Mouse (Mus musculus): ENCODE measurements around the gene Reep3. TPM values are rescaled to one million over a fixed set of nuclear protein-coding genes. Genes with fewer than 3 reads are reported as not detected.

The Reep3 gene
- polyA plus RNA-seq, 1 experiment from 2014 or later = 29.3 TPM

DNA sequence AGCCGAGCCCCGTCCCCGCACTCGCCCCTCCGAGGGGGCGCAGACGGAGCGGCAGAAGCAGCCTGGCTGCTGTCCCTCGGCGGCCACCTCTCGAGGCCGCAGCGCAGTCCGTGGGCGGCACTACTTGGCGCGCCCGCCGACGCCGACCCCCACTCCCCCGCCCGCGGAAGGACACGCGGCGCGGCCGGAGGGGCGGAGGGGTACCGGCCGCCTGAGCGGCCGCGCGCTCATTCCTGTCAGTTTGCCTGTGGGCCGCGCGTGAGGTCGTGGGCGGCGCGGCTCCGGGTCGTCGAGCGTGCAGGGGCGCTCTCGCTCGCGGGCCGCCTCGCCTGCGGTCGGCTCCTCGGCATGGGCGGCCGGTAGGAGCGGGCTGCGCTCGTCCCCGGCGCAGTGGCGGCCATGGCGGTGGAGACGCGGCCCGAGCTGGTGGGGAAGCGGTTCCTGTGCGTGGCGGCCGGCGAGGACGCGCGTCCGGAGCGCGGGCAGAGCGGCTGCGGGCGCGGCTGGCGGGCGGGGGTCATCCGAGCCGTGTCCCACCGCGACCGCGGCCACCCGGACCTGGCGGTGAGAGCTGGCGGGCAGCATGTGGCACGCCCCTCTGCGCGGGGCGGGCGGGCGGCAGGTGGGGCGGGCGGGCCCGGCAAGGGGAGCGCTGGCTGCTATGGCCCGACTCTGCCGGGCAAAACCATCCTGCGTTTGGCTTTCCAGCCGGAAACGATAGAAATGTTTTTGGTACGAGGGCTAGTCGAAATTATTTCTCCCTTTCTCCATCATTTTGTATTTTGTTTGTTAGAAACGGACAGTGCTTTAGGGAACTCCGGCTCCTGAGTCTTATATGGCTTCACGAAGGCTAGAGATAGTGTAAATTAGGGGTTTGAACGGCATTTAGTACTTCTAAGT, 30.4 kb upstream of the Reep3 start:
- Histone ChIP-seq H3K4me1 (ENCODE audit: control insufficient read depth, insufficient read depth, low read length) (no peaks in the 10 kb centered on the region), H3K27ac (replicated peaks; ENCODE audit: low read depth, low read length) (peak overlapping the region; percentile 35; the same call in 1 of the 2 replicates), H3K27me3 (ENCODE audit: control insufficient read depth, insufficient read depth, low read length) (no peaks in the 10 kb centered on the region), H3K9me3 (replicated peaks; ENCODE audit: control insufficient read depth, low read length) (no peaks in the 10 kb centered on the region), H3K4me2 (ENCODE audit: low read depth, low read length) (peak overlapping the region; percentile 100), H3K4me3 (ENCODE audit: low read depth, low read length) (peak overlapping the region; percentile 85), H3K9ac (replicated peaks; ENCODE audit: low read length) (peak overlapping the region; percentile 79), H3K36me3 (replicated peaks; ENCODE audit: control insufficient read depth, insufficient read depth, low read depth, low read length) (no peaks in the 10 kb centered on the region)
- WGBS = 2% methylated on average over 96 of the region's 115 CpGs
- ATAC-seq (replicated peaks; ENCODE audit: insufficient number of reproducible peaks, low FRiP score, low TSS enrichment, low read depth) (peak; percentile 77), DNase-seq (ENCODE audit: low spot score) (peak; percentile 68)

DNA sequence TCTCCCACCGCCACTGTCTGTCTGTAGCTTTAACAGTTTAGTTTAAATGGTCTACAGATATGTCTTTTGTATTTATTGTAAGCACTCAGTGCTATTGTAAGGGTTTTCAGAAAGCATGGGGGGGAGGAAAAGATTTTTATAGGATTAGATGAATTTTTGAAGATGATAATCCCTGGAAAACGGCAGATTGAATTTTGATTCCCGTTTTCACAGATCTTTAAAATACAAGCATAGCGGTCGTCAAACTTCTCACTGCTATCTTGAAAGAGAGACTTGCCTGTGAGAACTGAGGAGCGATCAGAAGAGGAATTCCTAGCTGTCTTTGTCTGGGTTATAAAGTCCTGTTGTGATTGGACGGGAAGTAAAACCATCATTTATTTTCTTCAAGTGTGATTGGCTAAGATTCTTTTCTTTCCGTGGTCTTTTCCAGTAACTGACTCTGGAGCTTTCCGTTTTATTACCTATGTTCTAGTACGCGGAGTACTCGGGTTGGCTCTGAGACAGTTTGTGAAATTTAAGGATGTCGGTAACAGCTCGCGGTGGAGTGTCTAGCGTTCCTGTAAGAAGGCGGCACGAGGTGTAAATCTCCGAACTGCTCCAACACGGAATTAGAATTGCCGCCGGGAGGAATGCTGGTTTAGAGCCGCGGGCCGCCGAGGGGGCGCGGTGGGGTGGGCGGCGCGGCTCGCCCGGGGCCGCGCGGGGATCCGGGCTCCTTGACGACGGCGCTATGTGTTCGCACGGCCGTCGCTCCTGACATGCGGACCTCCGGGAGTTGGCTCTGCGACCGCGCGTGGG, 29.5 kb upstream of the Reep3 start:
- under 1% methylated on average over 50 of the region's 50 CpGs for WGBS
- ATAC-seq (replicated peaks; ENCODE audit: insufficient number of reproducible peaks, low FRiP score, low TSS enrichment, low read depth) = 0 out of 2 replicates have a peak, but pooled peaks have one; percentile 53
- no peaks in the 10 kb centered on the region for H3K27me3 ChIP-seq (ENCODE audit: control insufficient read depth, insufficient read depth, low read length)
- peak overlapping the region; percentile 35; the same call in 1 of the 2 replicates for H3K27ac ChIP-seq (replicated peaks; ENCODE audit: low read depth, low read length)
- peak; percentile 69 for DNase-seq (ENCODE audit: low spot score)
- peak overlapping the region; percentile 85 for H3K4me3 ChIP-seq (ENCODE audit: low read depth, low read length)
- H3K36me3 ChIP-seq (replicated peaks; ENCODE audit: control insufficient read depth, insufficient read depth, low read depth, low read length) = no peaks in the 10 kb centered on the region
- peak overlapping the region; percentile 100 for H3K4me2 ChIP-seq (ENCODE audit: low read depth, low read length)
- peak overlapping the region; percentile 79 for H3K9ac ChIP-seq (replicated peaks; ENCODE audit: low read length)
- H3K9me3 ChIP-seq (replicated peaks; ENCODE audit: control insufficient read depth, low read length) = no peaks in the 10 kb centered on the region
- H3K4me1 ChIP-seq (ENCODE audit: control insufficient read depth, insufficient read depth, low read length) = no peaks in the 10 kb centered on the region

DNA sequence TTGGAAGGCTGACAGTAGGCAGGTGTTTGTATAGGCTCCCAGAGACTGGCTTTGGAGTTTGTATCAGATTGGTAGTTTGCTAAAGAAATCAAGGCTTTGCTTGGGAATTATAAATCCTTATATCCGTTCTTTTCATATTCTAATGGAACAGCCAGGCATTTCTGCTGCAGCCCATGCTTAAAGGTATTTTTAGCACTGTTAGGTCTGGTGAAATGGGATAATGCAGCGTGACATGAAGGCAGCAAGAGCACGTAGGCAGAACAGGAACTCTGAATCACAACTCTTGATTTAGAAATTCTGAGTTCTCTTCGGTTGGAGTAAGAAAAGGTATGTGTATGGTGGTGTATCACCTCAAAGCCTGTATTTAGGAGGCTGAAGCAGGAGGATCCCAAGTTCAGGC, 27.4 kb upstream of the Reep3 start:
- no peaks in the 10 kb centered on the region for H3K9me3 ChIP-seq (replicated peaks; ENCODE audit: control insufficient read depth, low read length)
- no peak for DNase-seq (ENCODE audit: low spot score)
- 79% methylated on average over 4 of the region's 4 CpGs for WGBS
- H3K36me3 ChIP-seq (replicated peaks; ENCODE audit: control insufficient read depth, insufficient read depth, low read depth, low read length) = no peaks in the 10 kb centered on the region
- ATAC-seq (replicated peaks; ENCODE audit: insufficient number of reproducible peaks, low FRiP score, low TSS enrichment, low read depth) = no peak
- no peak overlapping the region for H3K27ac ChIP-seq (replicated peaks; ENCODE audit: low read depth, low read length)
- no peak overlapping the region for H3K9ac ChIP-seq (replicated peaks; ENCODE audit: low read length)
- no peaks in the 10 kb centered on the region for H3K27me3 ChIP-seq (ENCODE audit: control insufficient read depth, insufficient read depth, low read length)
- H3K4me3 ChIP-seq (ENCODE audit: low read depth, low read length) = no peak overlapping the region
- H3K4me2 ChIP-seq (ENCODE audit: low read depth, low read length) = no peak overlapping the region
- H3K4me1 ChIP-seq (ENCODE audit: control insufficient read depth, insufficient read depth, low read length) = no peaks in the 10 kb centered on the region

DNA sequence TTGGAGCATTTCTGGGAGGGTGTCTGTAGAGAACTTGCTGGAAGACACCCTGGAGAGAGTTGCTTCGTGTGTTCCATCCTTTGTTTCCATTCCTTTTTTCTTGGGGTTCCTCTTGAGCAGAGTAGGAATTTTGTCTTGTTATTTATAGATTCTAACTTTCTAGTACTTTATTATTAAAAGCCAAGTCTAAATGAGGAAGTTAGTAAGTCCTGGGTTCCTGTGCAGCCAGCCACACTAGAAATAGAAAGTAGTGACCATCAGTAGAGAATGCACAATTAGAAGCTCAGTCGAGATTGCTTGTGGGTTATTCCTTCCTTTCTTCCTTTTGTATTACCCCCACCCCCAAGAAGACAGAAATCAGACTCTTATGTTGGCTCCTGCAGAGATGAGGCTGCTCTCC, 27.0 kb upstream of the Reep3 start:
- no peak overlapping the region for H3K4me2 ChIP-seq (ENCODE audit: low read depth, low read length)
- no peaks in the 10 kb centered on the region for H3K36me3 ChIP-seq (replicated peaks; ENCODE audit: control insufficient read depth, insufficient read depth, low read depth, low read length)
- H3K4me1 ChIP-seq (ENCODE audit: control insufficient read depth, insufficient read depth, low read length) = no peaks in the 10 kb centered on the region
- DNase-seq (ENCODE audit: low spot score) = no peak
- no peak overlapping the region for H3K4me3 ChIP-seq (ENCODE audit: low read depth, low read length)
- no peaks in the 10 kb centered on the region for H3K27me3 ChIP-seq (ENCODE audit: control insufficient read depth, insufficient read depth, low read length)
- ATAC-seq (replicated peaks; ENCODE audit: insufficient number of reproducible peaks, low FRiP score, low TSS enrichment, low read depth) = no peak
- 65% methylated on average over 2 of the region's 2 CpGs for WGBS
- H3K9ac ChIP-seq (replicated peaks; ENCODE audit: low read length) = no peak overlapping the region
- H3K9me3 ChIP-seq (replicated peaks; ENCODE audit: control insufficient read depth, low read length) = no peaks in the 10 kb centered on the region
- no peak overlapping the region for H3K27ac ChIP-seq (replicated peaks; ENCODE audit: low read depth, low read length)

DNA sequence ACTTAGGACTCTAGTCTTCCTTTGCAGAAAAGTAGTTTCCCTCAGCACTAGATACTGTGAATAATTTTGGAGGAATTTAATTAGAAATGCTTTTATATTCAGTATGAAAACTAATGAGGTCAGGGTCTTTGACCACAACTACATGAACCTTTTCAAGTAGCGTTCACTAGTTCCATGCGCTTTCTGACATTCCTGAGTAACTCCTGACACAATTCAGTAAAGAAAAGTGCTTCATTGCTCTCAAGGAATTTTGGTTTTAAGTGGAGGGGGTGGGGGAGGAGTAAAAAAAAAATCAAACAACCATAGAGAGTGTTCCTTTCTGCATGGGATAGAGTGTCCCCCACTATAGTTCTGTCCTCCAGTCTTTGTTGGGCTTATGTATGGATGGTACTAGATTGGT, 23.9 kb upstream of the Reep3 start:
- Histone ChIP-seq H3K27me3 (ENCODE audit: control insufficient read depth, insufficient read depth, low read length) (no peaks in the 10 kb centered on the region), H3K9me3 (replicated peaks; ENCODE audit: control insufficient read depth, low read length) (no peaks in the 10 kb centered on the region), H3K9ac (replicated peaks; ENCODE audit: low read length) (no peak overlapping the region), H3K4me3 (ENCODE audit: low read depth, low read length) (no peak overlapping the region), H3K27ac (replicated peaks; ENCODE audit: low read depth, low read length) (no peak overlapping the region), H3K4me2 (ENCODE audit: low read depth, low read length) (no peak overlapping the region), H3K4me1 (ENCODE audit: control insufficient read depth, insufficient read depth, low read length) (no peaks in the 10 kb centered on the region), H3K36me3 (replicated peaks; ENCODE audit: control insufficient read depth, insufficient read depth, low read depth, low read length) (no peaks in the 10 kb centered on the region)
- WGBS = 60% methylated on average over 2 of the region's 2 CpGs
- DNase-seq (ENCODE audit: low spot score) = no peak
- no peak for ATAC-seq (replicated peaks; ENCODE audit: insufficient number of reproducible peaks, low FRiP score, low TSS enrichment, low read depth)

DNA sequence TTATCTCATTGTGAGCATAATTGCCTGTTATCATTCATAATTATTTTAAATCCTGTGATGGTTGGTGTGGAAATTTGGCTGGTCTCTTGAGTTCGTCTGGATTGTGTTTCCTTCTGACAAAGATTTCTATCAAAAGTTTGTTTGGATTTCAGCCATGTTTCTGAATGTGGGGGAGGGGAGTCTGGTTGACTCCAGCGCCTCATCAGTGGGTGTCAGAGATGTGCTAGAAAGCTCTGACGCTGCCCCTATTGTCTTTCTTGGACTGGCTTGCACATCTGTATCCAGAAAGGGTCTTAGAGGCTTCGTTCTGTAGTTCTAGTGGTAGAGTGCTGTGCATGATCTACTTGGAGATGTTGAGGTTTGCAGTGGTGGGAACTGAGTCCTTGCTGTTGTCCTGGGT, 23.4 kb upstream of the Reep3 start:
- DNase-seq (ENCODE audit: low spot score) (no peak), ATAC-seq (replicated peaks; ENCODE audit: insufficient number of reproducible peaks, low FRiP score, low TSS enrichment, low read depth) (no peak)
- WGBS = 55% methylated on average over 4 of the region's 4 CpGs
- H3K9ac ChIP-seq (replicated peaks; ENCODE audit: low read length) = no peak overlapping the region
- no peak overlapping the region for H3K4me3 ChIP-seq (ENCODE audit: low read depth, low read length)
- no peaks in the 10 kb centered on the region for H3K36me3 ChIP-seq (replicated peaks; ENCODE audit: control insufficient read depth, insufficient read depth, low read depth, low read length)
- no peak overlapping the region for H3K27ac ChIP-seq (replicated peaks; ENCODE audit: low read depth, low read length)
- H3K4me1 ChIP-seq (ENCODE audit: control insufficient read depth, insufficient read depth, low read length) = no peaks in the 10 kb centered on the region
- no peak overlapping the region for H3K4me2 ChIP-seq (ENCODE audit: low read depth, low read length)
- no peaks in the 10 kb centered on the region for H3K9me3 ChIP-seq (replicated peaks; ENCODE audit: control insufficient read depth, low read length)
- no peaks in the 10 kb centered on the region for H3K27me3 ChIP-seq (ENCODE audit: control insufficient read depth, insufficient read depth, low read length)

DNA sequence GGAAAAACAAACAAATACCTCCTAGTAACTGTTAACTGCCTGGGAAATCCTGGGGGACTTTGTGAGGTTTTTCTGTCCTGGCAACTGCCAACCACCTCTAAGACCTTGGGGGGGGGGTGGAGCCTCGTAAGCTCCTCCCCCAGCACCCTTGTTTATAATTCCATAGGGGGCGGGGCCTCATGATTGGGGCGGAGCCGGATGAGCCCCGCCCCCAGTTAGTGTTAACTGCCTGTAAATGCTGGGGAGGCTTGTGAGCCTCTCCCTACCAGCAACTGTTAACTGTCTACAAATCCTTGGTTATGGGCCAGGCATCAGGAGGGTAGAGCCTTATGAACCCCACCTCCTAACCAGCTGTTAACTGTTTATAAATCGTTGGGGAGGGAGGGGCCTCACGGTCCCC, 22.5 kb upstream of the Reep3 start:
- Histone ChIP-seq H3K9ac (replicated peaks; ENCODE audit: low read length) (no peak overlapping the region), H3K27ac (replicated peaks; ENCODE audit: low read depth, low read length) (no peak overlapping the region), H3K4me1 (ENCODE audit: control insufficient read depth, insufficient read depth, low read length) (no peaks in the 10 kb centered on the region), H3K9me3 (replicated peaks; ENCODE audit: control insufficient read depth, low read length) (no peaks in the 10 kb centered on the region), H3K36me3 (replicated peaks; ENCODE audit: control insufficient read depth, insufficient read depth, low read depth, low read length) (no peaks in the 10 kb centered on the region), H3K27me3 (ENCODE audit: control insufficient read depth, insufficient read depth, low read length) (no peaks in the 10 kb centered on the region), H3K4me3 (ENCODE audit: low read depth, low read length) (no peak overlapping the region), H3K4me2 (ENCODE audit: low read depth, low read length) (no peak overlapping the region)
- ATAC-seq (replicated peaks; ENCODE audit: insufficient number of reproducible peaks, low FRiP score, low TSS enrichment, low read depth) = no peak
- no peak for DNase-seq (ENCODE audit: low spot score)
- WGBS = 65% methylated on average over 7 of the region's 7 CpGs

DNA sequence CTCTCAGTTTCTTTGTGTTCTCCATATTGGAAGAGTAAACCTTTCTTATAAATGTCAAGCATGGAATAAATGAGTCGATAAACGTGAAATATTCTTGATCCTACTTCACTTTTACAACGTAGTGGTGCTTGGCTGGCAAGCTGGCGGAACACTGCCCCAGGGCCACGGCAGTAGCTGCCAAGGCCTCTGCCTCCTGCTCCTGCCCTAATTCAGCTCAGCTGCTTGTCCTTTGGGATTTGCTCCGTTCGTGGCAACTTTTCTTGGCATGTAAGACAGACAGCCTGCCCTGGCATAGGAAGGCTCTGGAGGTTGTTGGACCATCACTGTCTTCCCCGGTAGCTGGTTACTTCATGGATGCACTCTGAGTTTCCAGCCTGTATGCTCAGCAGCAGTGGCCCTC, 19.5 kb upstream of the Reep3 start:
- no peak for DNase-seq (ENCODE audit: low spot score)
- 62% methylated on average over 8 of the region's 8 CpGs for WGBS
- no peaks in the 10 kb centered on the region for H3K9me3 ChIP-seq (replicated peaks; ENCODE audit: control insufficient read depth, low read length)
- H3K27ac ChIP-seq (replicated peaks; ENCODE audit: low read depth, low read length) = no peak overlapping the region
- H3K9ac ChIP-seq (replicated peaks; ENCODE audit: low read length) = no peak overlapping the region
- H3K27me3 ChIP-seq (ENCODE audit: control insufficient read depth, insufficient read depth, low read length) = no peaks in the 10 kb centered on the region
- no peak overlapping the region for H3K4me3 ChIP-seq (ENCODE audit: low read depth, low read length)
- no peak overlapping the region for H3K4me2 ChIP-seq (ENCODE audit: low read depth, low read length)
- ATAC-seq (replicated peaks; ENCODE audit: insufficient number of reproducible peaks, low FRiP score, low TSS enrichment, low read depth) = no peak
- no peaks in the 10 kb centered on the region for H3K36me3 ChIP-seq (replicated peaks; ENCODE audit: control insufficient read depth, insufficient read depth, low read depth, low read length)
- H3K4me1 ChIP-seq (ENCODE audit: control insufficient read depth, insufficient read depth, low read length) = no peaks in the 10 kb centered on the region
